Mouse (Mus musculus): Measurements from ENCODE around the gene Ugt1a6b.

Gene Ugt1a6b

DNA sequence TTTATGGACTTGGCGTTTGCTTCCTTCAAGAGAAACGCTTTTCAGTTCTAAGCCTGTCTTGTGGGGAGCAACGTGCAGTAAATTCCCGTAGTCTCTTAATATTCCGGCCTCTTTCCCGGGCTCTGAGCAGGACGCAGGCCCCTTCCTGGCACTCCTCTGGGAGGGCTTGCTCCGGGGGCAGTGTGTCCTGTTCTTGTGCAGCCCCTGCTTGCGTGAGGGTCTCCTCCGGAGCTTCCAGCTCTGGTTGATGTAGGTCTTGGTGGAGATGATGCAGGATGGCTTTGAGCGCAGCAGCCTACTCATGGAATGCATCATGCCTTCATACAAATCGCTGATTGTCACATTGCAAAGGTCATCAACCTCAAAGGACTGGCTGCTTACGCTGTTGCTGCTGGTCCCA, 163.1 kb downstream of the Ugt1a6b start:
- no peak for DNase-seq

DNA sequence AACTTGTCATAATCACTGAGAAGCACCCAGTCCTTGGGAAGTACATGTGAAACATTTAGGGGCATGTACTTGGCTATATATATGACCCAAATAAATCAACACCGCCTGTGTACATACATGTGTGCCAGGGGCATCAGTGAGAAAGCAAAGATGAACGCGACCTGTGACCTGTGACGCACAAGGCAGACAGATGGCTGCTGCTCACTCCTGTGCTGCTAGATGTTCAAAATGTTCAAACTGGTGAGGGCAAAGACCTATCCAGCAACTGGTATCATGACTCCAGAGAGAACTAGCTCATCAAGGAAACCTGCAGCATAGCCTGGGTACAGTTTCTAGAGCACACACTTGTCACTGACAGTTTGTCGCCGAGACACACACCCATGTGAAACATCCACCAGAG, 164.4 kb downstream of the Ugt1a6b start:
- DNase-seq, result no peak

DNA sequence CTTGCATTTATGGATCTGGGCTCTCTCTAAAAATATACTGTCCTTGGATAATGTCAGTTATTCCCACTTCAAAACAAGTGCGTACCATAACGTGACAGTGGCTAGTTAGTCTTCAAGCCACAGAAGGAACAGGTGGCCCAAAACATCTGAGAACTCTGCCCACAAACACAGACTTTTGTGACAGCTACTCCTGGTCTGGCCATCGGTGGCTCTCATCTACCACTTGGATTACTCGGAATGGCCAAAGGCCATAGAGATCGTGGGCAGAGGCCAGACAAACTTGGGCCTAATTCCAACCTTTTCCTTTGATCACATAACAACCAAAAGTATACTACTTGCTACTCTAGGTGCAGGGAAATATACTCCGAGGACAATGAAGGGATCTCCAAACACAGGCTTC, 165.0 kb downstream of the Ugt1a6b start:
- DNase-seq, result no peak
